Mouse (Mus musculus) mature B cell (primary cell): ENCODE measurements at regions not wholly inside any gene's neighbourhood (a gene's known extent, or its start where the extent isn't known, plus 50 kb on each side); places are given as distances from the start of the nearest gene placed in this dataset.
"Not testable (repeated sequence)": the region's sequence is repeated elsewhere in the genome, so short reads cannot be mapped to it uniquely, and the experiment has no call there.

Source experiments
- in situ Hi-C: fragments of 300-500 bp; cut with MboI; formaldehyde crosslinking; loops from 2 replicates; pipeline ENCODE4 v1.14.3; 2019

DNA sequence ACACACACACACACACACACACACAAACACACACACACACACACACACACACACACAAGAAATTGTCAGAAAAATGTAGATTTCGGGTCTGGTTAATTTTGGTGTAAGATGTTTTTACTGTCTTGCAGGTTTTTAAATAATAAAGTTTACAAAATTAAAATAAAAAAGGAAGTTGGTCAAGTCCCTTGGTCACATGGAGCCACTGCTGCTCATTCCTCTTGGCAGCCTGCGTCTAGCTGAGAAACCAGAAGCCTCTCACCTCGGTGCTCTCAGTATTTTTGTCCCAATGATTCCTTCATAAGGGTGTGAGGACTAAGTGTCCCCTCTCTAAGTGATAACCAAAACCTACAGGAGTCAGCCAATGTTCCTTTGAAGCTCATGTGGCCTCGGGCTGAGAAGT lies 76.8 kb upstream of the Smg1 start:
- in situ Hi-C loops = no loop called here

DNA sequence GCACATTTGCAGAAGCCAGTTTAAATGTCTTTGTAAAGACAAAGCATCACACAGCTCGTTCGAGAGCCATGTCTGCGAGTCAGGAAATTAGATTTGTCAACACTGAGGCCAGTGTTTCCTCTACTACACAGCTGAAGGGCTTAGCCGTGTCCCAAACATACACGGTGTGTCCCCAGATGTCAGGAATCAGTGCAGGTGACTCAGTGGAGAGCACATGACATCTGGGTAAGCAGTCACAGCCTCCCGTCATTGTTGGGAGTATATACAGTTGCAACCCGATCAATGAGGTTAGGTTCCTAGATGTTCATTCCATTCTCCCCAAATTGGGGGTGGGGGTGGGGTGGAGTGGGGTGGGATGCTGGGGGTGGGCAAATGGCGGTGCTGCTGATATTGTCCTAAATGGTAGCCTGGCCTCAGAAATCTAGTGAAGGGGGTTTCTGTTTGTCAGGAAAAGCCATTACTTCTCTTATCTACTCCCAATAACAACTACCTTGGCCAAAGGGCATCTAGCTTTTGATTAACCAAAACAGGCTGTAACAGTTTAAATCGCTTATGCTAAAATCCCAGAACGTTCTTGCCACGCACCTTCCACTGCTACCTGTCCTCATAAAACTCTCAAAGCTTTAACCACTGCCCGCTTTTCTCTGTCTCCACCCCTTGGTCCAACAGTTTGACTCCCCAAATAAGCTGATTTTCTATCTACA lies 75.1 kb upstream of the Smg1 start:
- in situ Hi-C loops = no loop called here

DNA sequence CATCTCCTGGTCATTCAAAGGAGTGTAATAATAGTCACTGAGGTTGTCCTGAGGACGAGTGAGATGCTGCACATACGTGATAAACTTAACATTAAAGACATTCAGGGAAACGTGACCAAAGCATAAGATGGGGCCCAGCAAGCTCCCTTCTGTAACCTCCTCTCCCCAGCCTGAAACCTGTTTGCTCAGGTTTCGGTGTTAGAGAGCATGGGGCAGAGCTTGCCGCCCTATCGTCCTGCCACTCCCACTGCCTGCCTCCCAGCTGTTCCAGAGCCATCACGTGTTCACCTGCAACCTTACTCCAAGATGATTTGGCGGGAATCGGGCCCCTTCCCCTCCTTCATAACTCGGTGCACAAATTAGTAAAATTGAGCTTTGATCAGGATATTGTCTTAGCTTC lies 71.4 kb upstream of the Smg1 start:
- in situ Hi-C loops = not testable (repeated sequence)

GRCm38 (mm10) chr7:118314228-118314658 lies 70.8 kb upstream of the Smg1 start:
- in situ Hi-C loops = no loop called here

DNA sequence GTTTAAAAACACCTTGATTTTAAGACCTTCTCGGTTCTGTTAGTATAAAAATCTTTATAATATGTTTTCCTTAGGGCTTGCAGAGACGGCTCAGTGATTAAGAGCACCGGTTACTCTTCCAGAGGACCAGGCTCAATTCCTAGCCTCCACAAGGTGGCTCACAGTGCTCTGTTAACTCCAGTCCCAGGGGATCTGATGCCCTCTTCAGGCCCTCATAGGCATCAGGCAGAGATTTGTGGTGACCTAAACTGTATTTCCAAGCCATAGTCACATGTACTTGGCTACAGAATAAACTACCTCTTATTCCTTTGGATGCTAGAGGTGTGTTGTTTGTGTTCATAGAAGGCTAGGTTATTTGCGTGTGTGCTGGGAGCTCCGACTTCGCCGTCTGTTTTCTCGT lies 70.3 kb upstream of the Smg1 start:
- in situ Hi-C loops = no loop called here

- in situ Hi-C loops = no loop called here
Observed at GRCm38 (mm10) chr7:118309733-118310132, 66.3 kb upstream of the Smg1 start.

DNA sequence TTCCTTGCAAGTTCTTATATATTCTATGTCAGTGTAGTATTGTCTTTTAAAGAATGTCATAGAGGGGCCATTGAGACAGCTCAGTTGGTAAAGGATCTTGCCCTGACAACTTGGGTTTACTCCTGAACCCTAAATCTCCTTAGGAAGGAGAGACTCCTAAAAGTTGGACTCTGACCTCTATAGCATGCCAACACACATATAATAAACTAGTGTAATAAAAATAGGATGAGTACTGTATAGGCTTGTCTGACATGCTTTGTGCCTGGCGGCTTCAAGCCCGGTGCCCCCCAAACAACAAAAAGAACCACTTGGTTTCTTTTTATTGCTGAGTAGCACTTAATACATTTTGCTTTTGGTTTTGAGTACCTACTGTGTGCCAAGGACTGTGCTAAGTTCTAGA lies 65.4 kb upstream of the Smg1 start:
- in situ Hi-C loops = no loop called here

DNA sequence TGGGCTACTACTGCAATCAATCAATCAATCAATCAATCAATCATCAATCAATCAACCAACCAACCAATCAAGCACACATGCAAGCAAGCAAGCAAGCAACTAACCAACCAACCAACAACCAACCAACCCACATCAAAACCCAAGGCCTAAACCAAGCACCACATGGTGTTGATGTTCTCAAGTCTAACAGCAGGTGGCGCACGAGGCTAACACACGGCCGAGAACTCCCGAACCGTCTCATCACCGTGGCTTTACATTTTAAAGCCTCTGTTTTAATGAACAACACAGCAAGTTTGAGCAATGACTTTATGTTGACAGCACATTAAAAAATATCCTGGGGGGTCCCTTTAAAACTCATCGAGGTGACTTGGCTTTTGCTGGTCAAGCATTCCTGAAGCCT lies 61.3 kb upstream of the Smg1 start:
- in situ Hi-C loops = no loop called here

DNA sequence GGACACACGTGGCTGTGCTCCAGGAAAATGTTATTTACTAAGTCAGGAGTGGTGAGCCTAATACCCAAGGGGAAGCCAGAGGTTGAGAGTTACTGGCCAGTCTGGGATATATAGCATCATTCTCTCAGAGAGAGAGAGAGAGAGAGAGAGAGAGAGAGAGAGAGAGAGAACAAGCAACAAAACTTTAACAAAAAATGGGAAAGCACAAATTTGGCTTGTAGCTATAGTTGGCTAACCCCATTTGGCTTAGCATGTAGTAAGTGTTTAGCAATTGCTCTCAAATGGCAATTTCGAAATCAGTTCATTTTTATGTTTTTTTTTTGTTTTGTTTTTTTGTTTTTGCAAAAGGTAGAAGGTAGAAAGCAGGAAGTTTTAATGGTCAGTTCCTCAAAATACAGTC lies 60.9 kb upstream of the Smg1 start:
- in situ Hi-C loops = no loop called here

- in situ Hi-C loops = no loop called here
Observed at GRCm38 (mm10) chr7:118303921-118304320, 60.5 kb upstream of the Smg1 start.

GRCm38 (mm10) chr7:118300678-118301342 lies 57.3 kb upstream of the Smg1 start:
- in situ Hi-C loops = no loop called here

DNA sequence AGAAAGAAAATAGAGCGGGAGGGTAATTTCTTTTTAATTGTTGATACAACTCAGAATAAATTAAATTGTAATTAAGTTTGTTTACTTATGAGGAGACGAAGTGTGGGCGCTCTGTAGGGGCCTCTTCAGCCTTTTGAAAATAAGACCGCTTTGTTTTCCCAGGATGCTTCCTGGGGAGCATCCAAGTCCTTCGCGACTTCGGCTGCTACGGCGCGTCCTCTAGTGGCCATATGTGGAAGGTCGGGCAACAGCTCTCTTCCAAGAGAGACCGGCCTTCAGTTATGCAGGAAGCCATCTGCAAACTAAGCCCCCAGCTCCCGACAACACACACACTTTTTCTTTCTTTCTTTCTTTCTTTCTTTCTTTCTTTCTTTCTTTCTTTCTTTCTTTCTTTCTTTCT lies 54.1 kb upstream of the Smg1 start:
- in situ Hi-C loops = loop anchor here (5.0 kb wide), 1 partner anchor 60 kb away; no protein-coding TSS in a partner anchor

DNA sequence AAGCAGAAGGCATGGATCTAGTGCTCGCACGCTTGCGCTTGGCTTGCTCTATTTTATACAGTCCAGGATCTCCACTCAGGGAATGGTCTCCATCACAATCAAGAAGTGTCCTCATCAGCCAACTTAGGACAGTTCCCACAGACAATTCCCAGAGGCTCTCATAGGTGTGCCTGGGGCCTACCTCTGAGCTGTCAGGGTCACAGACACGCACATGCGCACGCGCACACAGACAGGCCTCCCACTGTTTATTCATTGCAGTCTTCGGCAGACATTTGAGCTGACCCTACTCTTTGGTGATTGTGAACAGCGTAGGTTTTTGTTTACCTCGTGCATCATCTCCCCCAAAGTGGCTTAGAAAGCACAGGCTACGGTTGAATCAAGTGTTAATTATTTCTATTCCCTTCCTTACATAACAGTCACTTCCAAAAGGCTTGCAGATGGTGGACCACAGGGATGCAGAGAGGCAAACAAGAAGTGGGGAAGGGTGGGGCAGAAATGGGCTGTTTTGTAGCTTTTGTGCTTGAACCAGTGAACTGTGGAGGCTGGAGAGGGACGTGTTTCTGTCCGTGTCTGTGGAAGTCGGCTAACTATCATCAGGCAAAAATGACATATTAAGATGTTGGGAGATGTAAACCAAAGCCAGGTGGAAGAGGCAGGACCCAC lies 53.5 kb upstream of the Smg1 start:
- in situ Hi-C loops = loop anchor here (5.0 kb wide), 1 partner anchor 60 kb away; no protein-coding TSS in a partner anchor

DNA sequence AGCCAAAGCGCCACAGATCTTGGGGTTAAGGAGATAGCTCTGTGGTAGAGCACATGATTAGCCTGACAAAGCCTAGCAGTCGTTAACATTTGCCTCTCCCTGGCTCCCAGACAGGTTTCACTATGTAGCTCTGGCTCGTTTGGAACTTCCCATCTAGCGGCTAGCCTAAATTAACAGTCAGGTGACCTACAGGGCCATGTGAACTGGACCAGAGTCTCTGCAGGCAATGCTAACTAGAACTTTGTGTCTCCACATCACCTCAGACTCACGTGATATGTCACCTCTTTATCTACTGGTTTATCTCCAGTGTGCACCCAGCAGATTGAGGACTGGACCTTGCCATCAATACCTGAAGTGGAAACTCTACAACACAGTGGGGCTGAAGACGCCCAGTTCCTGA lies 52.4 kb upstream of the Smg1 start:
- in situ Hi-C loops = loop anchor here (5.0 kb wide), 1 partner anchor 59 kb away; no protein-coding TSS in a partner anchor

DNA sequence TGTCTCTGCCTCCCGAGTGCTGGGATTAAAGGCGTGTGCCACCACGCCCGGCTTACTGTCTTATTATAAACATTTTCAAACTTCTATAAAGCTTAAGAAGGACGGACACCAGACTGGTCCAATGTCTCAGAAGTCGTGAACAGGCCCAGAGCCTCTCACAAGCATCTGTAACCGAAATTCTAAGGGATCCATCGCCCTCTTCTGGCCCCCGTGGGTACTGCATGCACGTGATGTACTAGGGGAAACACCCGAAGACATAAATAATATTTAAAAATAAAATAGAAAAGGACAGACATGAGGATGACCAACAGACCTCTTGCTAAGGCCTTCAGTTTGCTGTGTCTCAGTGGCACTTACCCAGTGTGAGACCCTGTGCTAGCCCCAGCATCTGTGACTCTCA lies 51.8 kb upstream of the Smg1 start:
- in situ Hi-C loops = loop anchor here (5.0 kb wide), 1 partner anchor 58 kb away; no protein-coding TSS in a partner anchor

- in situ Hi-C loops = loop anchor here (5.0 kb wide), 1 partner anchor 57 kb away; no protein-coding TSS in a partner anchor
Observed at GRCm38 (mm10) chr7:118294637-118295036, 51.2 kb upstream of the Smg1 start.
